Mouse (Mus musculus) fibroblast of lung, adult 2 months (primary cell): ENCODE measurements at regions not wholly inside any gene's neighbourhood (a gene's known extent, or its start where the extent isn't known, plus 50 kb on each side); places are given as distances from the start of the nearest gene placed in this dataset.

Experiments
- DNase-seq: peaks from one replicate; pipeline ENCODE4 v3.0.0-alpha.2; 2011; ENCODE audit warnings: low read depth

- DNase-seq, result no peak
Measured at GRCm38 (mm10) chr8:93689832-93690471, 119.8 kb upstream of the Gnao1 start.

- DNase-seq, result no peak
Measured at GRCm38 (mm10) chr8:93691375-93691774, 118.4 kb upstream of the Gnao1 start.

GRCm38 (mm10) chr8:93691826-93692225 lies 117.9 kb upstream of the Gnao1 start:
- DNase-seq, result no peak

- no peak for DNase-seq
Measured at GRCm38 (mm10) chr8:93697206-93697605, 112.6 kb upstream of the Gnao1 start.

GRCm38 (mm10) chr8:93698508-93698907 lies 111.3 kb upstream of the Gnao1 start:
- DNase-seq, result no peak

GRCm38 (mm10) chr8:93701391-93701790 lies 108.4 kb upstream of the Gnao1 start:
- no peak for DNase-seq

GRCm38 (mm10) chr8:93712066-93712706 lies 97.6 kb upstream of the Gnao1 start:
- no peak for DNase-seq

GRCm38 (mm10) chr8:93713221-93713620 lies 96.5 kb upstream of the Gnao1 start:
- no peak for DNase-seq

- DNase-seq, result no peak
Measured at GRCm38 (mm10) chr8:93724896-93725489, 84.8 kb upstream of the Gnao1 start.

GRCm38 (mm10) chr8:93729124-93729930 lies 80.4 kb upstream of the Gnao1 start:
- DNase-seq, result no peak

GRCm38 (mm10) chr8:93730738-93731700 lies 78.7 kb upstream of the Gnao1 start:
- peak; percentile 22 for DNase-seq

GRCm38 (mm10) chr8:93734818-93735217 lies 74.9 kb upstream of the Gnao1 start:
- no peak for DNase-seq

GRCm38 (mm10) chr8:93740281-93740680 lies 69.5 kb upstream of the Gnao1 start:
- no peak for DNase-seq

GRCm38 (mm10) chr8:93748720-93749119 lies 61.0 kb upstream of the Gnao1 start:
- DNase-seq, result no peak

- no peak for DNase-seq
Measured at GRCm38 (mm10) chr8:93750921-93751320, 58.8 kb upstream of the Gnao1 start.

- DNase-seq, result no peak
Measured at GRCm38 (mm10) chr8:93755981-93756380, 53.8 kb upstream of the Gnao1 start.
